Mouse (Mus musculus) kidney, adult 10 weeks (tissue): ENCODE results near the gene Dcp1b. TPM values are rescaled to one million over a fixed set of nuclear protein-coding genes. Genes with fewer than 3 reads are reported as not detected.

Source experiments
- polyA plus RNA-seq: library from polyadenylated mRNA; stranded (reverse); fragments of 350-450 nt; fragmentation: Illumina TruSeq; extraction: RNeasy Lipid Tissue Mini Kit (QIAGEN cat#74804); gene quantifications from one replicate; pipeline ENCODE4 v1.2.3, GENCODE M21; 2014; ENCODE audit warnings: low read depth, low replicate concordance

The Dcp1b gene
- polyA plus RNA-seq, result 3.7 TPM

GRCm38 (mm10) chr6:119175078-119175853 is at the start of gene Dcp1b:
Dcp1b (plus strand) TSS chr6:119175253.

GRCm38 (mm10) chr6:119196382-119197305 is 21.6 kb downstream of the Dcp1b start, which contains the start of gene Cacna1c:
Cacna1c (minus strand) TSS chr6:119196418.

GRCm38 (mm10) chr6:119236241-119236640 is 61.2 kb downstream of the Dcp1b start, which contains the start of gene Cacna2d4:
Cacna2d4 (plus strand) TSS chr6:119236526.

Other genes with a start within 250 kb of the Dcp1b start
- gene Cacna1c, start 21.2 kb downstream of the Dcp1b start, polyA plus RNA-seq, result 0.73 TPM
- gene Cacna2d4, start 61.3 kb downstream of the Dcp1b start, polyA plus RNA-seq, result not detected
- gene Lrtm2, start 155.5 kb downstream of the Dcp1b start, polyA plus RNA-seq, result 0.89 TPM
- gene Adipor2, start 242.5 kb downstream of the Dcp1b start, polyA plus RNA-seq, result 53.2 TPM